Mouse (Mus musculus) neutrophil, adult 5-6 weeks (primary cell): Measurements from ENCODE around the gene Eif4g1. TPM values are rescaled to one million over a fixed set of nuclear protein-coding genes. Genes with fewer than 3 reads are reported as not detected.

Source experiments
- ATAC-seq: fragments of 151-379, 151-347 bp; 2 replicates; pipeline ENCODE4 v1.8.0; 2017; ENCODE audit warnings: mild to moderate bottlenecking, moderate TSS enrichment; ENCODE audit not compliant: insufficient number of reproducible peaks, poor library complexity, low FRiP score, severe bottlenecking; ENCODE audit errors: extremely low read depth
- total RNA-seq: library from RNA; stranded (forward); fragments of 200-1000 nt; gene quantifications from 2 replicates; pipeline ENCODE4 v1.2.3, GENCODE M21; 2017

Gene Eif4g1
- total RNA-seq, 1 experiment from 2014 or later, result 172 TPM

DNA sequence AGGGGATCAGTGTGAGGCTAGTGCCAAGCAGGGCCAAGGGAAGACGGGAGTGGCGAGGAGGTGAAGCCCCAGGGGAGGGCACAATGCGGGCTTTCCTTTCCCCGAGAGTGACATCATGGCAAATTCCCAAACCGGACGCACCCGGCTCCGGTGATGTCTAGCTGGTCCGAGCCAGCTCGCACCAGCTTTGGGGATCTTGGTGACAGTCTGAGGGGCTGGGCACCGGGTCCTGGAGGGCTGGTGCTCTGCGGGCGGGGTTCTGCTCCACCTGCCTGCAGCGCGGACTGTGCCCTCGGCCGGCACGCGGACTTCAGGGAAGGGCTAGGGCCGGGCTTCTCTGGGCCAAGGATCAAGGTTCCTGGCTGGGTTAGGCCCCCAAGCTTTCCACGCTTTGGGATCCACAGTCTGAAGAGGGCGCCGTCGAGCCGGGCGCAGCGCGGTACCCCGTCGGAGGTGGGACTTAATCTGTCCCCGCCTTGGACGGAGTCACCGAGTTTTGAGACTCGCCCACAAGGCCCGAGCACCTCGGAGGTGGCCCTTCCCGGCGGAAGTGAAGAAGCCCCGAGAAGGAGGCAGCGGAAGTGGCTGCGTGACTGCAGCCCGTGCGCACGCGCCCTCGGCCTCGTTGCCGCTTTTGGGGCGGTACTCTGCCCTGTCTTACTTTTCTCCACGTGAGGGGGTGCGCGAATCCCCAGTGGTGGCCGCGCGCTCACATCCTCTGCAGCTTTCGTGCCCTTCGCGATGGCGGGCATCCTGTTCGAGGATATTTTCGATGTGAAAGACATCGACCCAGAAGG lies 49.3 kb downstream of the Eif4g1 start, which contains the start of the genes Polr2h and Clcn2:
Gene Polr2h (plus strand): TSS at position 485 of the 797 bp plus-strand sequence.
Gene Clcn2 (minus strand): TSS at position 566 of the 797 bp plus-strand sequence.
- peak; percentile 88 for ATAC-seq

DNA sequence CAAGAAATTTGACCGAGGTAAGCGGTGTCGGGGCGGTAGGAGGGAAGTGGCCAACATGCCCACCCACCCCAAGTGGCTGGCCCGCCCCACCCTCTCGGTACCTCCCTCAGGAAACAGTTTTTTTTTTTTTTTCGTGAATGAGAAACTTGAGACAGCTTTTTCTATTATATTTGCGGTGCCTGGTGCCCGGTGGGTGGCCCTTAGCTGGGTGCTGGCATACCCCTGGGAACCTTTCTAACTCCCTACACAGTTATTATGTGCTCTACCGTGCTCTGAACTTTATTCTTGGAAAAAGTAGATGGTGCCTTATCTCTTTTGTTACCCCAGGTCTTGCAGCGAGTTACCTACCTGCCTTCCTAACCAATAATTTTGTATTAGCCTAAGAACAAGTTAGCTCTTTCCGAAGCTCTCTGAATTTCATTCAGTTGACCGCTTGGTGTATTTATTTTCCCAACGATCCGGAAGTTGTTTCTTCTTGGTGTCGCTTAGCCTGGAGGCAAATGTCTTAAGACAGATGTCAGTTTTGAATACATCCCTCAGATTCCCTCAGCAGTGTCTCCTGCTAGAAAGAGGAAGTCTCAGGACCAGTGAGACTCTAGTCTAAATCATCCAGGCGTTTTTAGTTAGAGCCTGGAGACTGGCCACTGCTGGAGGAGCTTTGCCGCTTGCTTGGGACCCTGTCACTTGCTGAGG lies 50.0 kb downstream of the Eif4g1 start:
- ATAC-seq, result no peak

DNA sequence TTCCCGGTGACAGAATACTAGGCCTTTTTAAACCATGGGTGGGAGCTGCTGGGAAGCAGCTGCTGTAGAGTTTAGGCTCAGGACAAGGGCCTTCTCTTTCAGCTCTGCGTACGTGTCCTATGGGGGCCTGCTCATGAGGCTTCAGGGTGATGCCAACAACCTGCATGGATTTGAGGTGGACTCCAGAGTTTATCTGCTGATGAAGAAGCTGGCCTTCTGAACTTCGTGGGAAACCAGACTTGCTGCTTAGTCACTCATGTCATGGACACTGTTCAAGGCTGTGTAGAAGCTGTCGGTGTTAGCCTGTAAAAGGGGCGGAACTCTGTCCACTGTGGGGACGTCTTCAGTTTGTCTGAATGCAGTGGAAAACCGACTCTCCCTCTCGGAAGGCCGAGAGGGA lies 53.7 kb downstream of the Eif4g1 start:
- no peak for ATAC-seq

DNA sequence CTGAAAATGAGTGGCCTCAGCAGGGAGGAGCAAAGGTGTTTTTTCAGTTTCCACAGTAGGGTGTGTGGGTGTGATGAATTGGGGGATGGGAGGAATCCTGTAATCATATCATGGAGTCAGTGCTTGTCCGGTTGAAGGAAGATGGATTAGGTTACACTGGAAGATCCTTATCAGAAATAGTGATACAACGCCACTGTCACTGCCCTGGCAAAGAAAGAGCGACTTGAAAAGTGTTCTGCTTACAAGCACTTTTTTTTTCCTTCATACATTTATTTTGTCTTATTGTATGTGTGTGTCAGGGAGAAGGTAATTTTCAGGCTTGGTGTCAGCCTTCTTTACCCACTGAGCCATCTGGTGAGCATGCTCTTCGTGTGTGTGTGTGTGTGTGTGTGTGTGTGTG lies 54.6 kb downstream of the Eif4g1 start:
- ATAC-seq, result no peak

DNA sequence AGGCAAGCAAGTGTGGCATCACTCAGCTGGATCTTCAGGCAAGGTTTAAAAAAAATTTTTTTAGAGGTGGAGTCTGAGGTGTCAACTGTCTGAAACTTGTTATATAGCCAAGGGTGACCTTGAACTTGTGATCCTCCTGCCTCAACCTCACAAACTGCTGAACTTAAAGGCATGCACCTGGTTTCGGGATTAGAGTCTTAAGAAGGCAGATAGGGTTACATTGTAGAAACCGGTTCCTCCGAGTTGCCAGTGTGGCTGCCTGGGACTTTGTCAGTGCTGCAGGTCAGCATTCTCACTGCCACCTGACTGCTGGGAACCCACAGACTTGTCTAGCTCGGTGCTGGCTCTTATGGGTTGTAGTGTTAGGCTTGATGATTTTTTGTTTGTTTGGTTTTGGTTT lies 55.1 kb downstream of the Eif4g1 start:
- no peak for ATAC-seq

DNA sequence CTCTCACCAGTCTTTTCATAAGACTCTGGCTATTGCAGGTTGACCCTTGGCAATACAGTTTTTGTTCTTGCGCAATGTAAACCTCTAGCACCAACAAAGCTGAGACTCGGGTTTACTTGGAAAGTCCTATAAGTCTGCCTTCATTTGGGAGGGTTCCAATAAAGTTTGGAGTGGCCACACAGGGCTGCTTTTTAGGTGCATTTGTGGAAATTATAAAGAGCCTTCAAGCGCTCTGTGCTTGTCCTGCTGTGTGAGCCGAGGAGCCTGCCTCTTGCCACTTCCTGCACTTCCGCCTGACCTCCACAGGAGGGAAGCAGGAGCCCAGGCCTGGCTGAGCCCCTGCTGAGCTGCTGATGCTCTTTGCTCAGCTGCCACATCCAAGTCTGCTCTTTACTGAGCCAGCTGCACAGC lies 56.2 kb downstream of the Eif4g1 start:
- peak; percentile 39; the same call in 1 of the 2 replicates for ATAC-seq

DNA sequence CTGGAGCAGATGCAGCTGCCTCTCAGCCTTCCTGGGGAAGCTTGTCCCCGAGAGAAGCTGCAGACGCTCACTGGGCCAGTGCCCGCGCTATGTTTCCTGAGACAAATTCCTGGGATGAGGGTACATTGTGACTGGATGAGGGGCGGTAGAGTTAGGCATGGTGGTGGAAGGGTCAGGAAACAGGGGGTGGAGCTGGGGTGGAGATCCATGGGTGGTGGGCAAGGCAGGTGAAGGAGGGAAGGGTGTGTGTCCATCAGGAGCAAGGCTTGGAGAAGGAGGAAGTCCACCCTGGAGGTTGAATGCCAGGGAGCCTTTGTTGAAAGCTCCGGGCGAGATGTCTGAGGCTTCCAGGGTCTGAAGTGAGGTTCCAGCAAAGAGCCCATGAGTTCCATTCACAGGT lies 57.2 kb downstream of the Eif4g1 start:
- ATAC-seq, result no peak

DNA sequence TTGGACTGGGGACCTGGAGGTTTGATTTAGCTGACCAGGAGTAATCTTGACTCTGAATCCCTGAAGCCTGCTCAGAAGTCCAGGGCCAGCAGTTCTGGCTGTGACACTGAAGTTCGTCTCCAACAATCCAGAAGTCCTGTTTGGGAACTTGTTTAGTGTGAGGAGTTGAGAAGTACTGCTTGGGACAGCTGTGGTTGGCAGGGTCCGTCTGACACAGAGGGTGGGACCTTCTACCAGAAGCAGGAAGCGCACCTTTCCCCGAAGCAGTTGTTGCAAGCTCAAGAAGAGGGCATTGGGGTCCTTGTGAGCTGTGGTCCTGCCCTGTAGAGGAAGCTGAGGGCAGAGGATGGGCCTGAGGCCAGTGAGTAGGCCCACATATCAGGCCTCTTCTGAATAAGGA lies 57.6 kb downstream of the Eif4g1 start:
- no peak for ATAC-seq

DNA sequence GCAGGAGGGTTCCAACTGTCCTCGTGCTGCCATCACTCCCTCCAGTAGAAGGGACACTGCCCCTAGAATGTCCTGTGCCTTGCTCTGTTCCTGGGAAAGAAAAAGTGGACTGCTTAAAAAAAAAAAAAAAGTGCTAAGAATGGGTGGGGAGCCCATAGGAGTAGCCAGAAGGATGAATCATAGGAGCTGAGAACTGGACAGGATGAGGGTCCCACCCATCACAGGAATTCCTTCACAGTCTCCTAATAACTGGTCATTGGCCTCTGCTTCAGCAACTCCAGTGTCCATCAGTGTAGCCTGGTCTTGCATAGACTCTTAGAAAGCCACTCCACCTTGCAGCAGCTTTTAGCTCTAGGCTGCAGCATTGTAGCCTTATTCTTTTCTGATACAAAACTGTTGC lies 58.3 kb downstream of the Eif4g1 start:
- no peak for ATAC-seq

DNA sequence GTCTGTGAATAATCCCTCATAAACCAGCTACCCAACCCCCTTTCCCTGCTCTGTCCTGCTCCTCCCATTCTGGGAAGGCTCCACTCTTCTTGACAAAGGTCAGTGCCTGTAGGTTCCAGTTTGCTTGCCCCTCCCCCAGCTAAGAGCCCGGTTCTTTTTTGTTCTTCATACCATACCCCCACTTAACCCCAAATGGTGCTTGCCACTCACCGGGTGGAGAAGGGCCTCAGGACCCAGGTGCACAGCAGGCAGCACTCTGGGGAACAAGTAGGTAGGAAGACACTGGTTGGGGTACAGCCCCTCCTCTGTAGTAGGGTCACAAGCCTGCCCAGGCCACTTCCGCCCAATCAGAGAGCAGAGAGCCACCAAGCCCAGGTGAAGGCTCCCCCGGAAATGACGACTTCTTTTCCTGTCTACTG lies 62.2 kb downstream of the Eif4g1 start:
- ATAC-seq, result no peak

DNA sequence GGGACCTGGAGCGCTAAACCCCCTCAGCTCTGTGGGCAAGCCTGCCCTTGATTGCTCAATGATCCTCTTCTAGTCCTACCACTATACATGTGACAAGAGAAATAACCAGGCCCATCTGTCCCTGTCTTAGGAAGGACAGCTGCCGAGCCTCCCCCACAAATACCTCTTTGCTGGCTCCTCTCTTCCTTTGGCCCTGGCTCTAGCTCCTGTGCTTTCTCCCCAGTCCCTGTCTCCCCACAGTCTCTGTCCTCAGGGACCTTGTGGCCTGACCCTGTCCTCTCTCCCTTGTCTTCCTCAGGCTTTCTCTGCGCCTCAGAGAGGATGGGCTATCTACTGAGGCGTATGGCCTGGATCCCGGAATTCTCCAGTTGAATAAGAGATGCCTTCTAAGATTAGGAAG lies 63.6 kb downstream of the Eif4g1 start:
- no peak for ATAC-seq

DNA sequence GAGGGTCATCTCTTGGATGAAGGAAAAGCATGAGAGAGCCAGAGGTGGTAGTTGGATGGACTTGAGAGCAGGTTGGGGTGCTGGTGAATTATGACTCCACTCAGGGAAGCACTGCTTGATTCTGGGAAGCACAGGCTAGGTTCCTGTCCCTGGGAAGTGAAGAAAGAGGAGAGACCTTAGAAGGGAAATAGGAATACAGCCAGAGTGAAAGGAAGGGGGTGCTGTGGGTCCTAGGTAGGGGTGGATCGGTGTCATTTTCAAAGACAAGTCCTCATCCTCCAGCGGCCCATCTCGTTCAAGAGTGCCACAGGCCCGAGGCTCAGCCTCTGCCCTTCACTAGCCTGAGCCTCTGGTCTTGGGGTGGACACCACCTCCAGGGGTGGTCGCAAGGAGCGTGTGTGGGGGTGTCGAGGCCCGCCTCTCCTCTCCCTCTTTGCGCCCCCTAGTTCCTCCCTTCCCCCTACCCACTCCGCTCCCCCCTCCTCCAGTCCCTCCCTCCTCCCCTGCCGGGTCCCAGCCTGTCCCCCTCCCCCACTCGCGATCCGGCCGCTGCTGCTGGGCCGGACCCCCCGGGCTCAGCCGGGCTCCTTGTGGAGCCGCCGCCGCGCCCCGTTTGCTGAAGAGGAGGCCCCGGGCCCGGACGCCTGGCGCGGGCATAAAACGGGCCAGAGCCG lies 64.3 kb downstream of the Eif4g1 start:
- no peak for ATAC-seq

DNA sequence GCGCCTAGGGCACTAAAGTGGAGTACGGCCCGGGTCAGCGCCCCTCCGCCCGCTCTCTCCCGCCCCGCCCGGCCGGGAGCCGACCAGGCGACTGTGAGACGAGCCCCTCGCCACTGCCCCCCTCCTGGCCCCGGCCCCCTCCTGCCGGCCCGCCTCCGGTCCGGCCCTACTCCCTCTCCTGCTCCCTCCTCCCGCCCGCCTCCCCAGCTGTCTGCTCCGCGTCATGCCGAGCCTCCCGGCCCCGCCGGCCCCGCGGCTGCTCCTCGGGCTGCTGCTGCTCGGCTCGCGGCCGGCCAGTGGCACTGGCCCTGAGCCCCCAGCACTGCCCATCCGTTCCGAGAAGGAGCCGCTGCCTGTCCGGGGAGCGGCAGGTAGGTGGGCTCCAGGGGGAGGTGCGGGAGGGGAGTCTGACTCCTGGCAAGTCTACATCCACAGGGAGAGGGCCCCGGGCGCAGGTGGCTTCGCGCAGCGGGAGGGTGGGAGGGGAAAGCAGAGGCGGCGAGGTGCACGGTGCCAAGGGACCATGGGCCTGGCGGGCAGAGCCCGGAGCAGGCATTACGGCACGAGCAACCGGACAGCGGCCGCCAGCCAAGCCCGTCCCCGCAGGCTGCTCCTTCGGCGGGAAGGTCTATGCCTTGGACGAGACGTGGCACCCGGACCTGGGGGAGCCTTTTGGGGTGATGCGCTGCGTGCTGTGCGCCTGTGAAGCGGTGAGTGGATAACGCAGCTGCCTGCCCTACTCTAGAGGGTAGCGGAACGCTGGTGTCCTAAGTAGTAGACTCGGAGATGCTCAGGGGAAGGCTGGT lies 65.0 kb downstream of the Eif4g1 start, which contains the start of gene Chrd:
Gene Chrd (plus strand): TSS at position 203 of the 806 bp plus-strand sequence.
- no peak for ATAC-seq

DNA sequence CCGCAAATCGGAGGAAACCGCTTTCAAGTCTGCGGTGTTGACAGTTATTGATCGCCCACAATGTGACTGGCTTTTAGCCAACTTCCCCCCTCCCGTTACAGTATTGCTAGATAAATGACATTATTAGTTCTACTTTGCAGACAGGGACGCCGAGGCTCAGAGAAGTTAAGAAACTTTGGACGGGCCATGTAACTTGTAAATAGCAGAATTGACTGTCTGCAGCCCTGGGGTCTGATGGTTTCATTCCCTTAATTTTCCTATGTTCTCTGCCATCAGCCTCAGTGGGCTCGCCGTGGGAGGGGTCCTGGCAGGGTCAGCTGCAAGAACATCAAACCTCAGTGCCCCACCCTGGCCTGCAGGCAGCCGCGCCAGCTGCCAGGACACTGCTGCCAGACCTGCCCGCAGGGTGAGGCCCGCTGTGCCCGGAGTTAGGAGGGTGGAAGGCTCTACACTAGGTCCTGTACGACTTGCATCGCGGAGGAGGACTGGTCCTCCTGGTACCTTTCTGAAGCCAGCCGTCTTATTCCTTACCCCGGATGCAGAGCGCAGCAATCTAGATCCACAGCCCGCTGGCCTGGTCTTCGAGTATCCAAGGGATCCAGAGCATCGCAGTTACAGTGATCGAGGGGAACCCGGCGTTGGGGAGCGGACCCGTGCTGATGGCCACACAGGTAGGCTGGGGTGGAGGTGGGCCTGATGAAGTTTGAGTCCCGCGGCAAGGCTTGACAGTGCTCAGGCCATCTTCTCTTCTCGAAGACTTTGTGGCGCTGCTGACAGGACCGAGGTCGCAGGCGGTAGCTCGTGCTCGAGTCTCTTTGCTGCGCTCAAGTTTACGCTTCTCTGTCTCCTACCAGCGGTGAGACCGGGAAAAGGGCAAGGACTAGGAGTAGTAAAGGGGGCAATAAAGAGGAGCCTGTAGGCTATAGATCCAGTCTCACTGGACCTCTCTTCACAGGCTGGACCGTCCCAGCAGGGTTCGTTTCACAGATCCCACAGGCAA lies 65.9 kb downstream of the Eif4g1 start, which contains the start of gene Thpo:
Gene Thpo (minus strand): TSS at position 781 of the 1,000 bp plus-strand sequence.
- no peak for ATAC-seq

DNA sequence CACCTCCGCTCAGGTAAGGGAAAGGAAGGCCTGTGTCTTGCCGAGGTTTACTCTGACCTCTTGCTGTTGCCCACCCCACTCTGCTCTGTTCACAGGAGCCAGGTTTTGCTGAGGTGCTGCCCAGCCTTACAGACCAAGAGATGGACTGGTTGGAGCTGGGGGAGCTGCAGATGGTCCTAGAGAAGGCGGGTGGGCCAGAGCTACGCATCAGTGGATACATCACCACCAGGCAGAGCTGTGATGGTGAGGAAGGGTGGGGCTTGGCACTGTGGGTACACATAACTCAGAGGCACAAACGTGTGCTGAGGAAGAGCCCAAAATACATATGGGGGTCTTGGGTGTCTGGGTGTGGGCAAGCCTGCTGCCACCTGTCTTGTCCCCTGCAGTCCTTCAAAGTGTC lies 67.5 kb downstream of the Eif4g1 start:
- no peak for ATAC-seq

DNA sequence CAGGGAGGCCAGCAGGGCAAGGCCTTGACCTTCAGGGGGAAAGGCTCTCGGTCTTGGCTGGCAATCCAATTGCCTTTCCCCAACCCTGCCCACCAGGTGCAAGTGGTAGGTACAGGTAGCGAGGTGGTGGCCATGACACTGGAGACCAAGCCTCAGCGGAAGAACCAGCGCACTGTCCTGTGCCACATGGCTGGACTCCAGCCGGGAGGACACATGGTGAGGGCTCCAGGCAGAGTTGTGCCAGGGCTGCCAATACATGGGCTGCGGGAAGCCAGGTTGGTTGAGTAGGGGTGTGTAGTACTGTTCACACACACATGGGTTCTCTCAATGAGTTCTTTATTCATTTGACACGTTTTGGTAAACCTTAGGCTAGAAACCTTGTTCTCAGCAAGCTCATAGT lies 68.1 kb downstream of the Eif4g1 start:
- ATAC-seq, result no peak

DNA sequence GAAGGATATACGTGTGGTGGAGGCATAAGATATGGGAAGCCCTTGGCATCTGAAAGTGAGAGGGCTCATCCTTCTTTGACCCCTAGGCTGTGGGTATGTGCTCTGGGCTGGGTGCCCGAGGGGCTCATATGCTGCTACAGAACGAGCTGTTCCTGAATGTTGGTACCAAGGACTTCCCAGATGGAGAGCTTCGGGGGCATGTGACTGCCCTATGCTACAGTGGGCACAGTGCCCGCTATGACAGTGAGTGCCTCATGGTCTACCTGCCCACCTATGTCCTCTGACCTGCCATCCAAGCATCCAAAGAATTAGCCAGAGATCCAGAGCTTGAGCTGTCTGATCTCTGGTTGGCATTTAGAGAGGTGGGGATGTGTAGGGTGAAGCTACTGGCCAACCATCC lies 68.7 kb downstream of the Eif4g1 start:
- ATAC-seq, result no peak

DNA sequence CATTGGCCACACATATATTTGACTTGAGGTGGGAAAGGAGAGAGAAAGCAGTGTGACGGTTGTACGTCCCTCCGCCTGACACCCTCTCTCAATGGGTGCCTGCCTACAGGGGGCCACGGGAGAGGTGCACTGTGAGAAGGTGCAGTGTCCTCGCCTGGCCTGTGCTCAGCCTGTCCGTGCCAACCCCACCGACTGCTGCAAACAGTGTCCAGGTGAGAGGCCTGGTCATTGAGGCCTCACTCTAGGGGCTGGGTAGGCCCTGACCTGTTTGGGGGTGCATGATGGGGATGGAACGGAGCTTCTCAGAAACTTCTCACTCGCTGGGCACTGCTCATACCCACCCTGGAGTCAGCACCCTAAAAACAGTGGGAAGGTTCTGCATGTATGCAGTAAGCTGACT lies 71.7 kb downstream of the Eif4g1 start:
- ATAC-seq, result no peak
